ENCODE assay signal across 8 mouse cellular contexts in genomic region chr11:69192840-69193239, GRCm38 (mm10). TPM values are rescaled to one million over a fixed set of nuclear protein-coding genes. Genes with fewer than 3 reads are reported as not detected.
DNase-seq lines count a peak whose midpoint lies in the region; ATAC-seq lines count a peak whose summit lies in the region.
"Had no signal": no experiment of that assay in that cellular context is flagged by ENCODE, and none has a peak within 500 bp of the region (broad histone marks: within the 10 kb centered on the region; RNA-seq: fewer than 3 reads in every experiment).

No protein-coding gene starts in this region.

- no peak overlapping the region for H3K4me3 ChIP-seq in embryonic facial prominence, embryonic 10.5 days
- H3K4me3 ChIP-seq in limb, embryonic 11.5 days (ENCODE audit: low read depth, low read length): no peak overlapping the region
- H3K4me3 ChIP-seq: megakaryocyte, embryonic 14.5 days had no signal

- DNase-seq in layer of hippocampus, postnatal 14 days (ENCODE audit: low spot score in 2 of 2): peak; percentile 43 to 51
- no peak for DNase-seq in layer of hippocampus, adult 8-10 months (ENCODE audit: low spot score in 2 of 2)
- DNase-seq in ES-CJ7 (ENCODE audit: low read depth, low spot score): peak; percentile 40
- DNase-seq in adrenal gland, postnatal 10 days: peak; percentile 53
- peak; percentile 38 for DNase-seq in embryonic facial prominence, embryonic 10.5 days (ENCODE audit: low spot score)
- peak; percentile 51 for DNase-seq in limb, embryonic 11.5 days (ENCODE audit: low spot score)

- H3K9ac ChIP-seq in limb, embryonic 11.5 days (ENCODE audit: low read length): no peak overlapping the region

- 1% methylated on average over 1 of the region's 1 CpGs for WGBS in embryonic facial prominence, embryonic 10.5 days
- WGBS in limb, embryonic 11.5 days: 2% methylated on average over 1 of the region's 1 CpGs

- H3K36me3 ChIP-seq in embryonic facial prominence, embryonic 10.5 days (replicated peaks): no peaks in the 10 kb centered on the region
- H3K36me3 ChIP-seq in limb, embryonic 11.5 days (ENCODE audit: control insufficient read depth, insufficient read depth, low read length): no peaks in the 10 kb centered on the region

- ATAC-seq in limb, embryonic 11.5 days (ENCODE audit: insufficient number of reproducible peaks, low FRiP score, low TSS enrichment, low read depth): no peak
- no peak for ATAC-seq in megakaryocyte, adult 5-6 weeks (ENCODE audit: poor library complexity, severe bottlenecking)

- H3K9me3 ChIP-seq in embryonic facial prominence, embryonic 10.5 days: no peaks in the 10 kb centered on the region
- no peaks in the 10 kb centered on the region for H3K9me3 ChIP-seq in limb, embryonic 11.5 days (ENCODE audit: control insufficient read depth, low read length)

- peaks cover 11% of the 10 kb centered on the region for H3K4me1 ChIP-seq in embryonic facial prominence, embryonic 10.5 days
- H3K4me1 ChIP-seq in limb, embryonic 11.5 days (ENCODE audit: control insufficient read depth, insufficient read depth, low read length): no peaks in the 10 kb centered on the region

- no peak overlapping the region for H3K27ac ChIP-seq in embryonic facial prominence, embryonic 10.5 days (replicated peaks)
- H3K27ac ChIP-seq in limb, embryonic 11.5 days (replicated peaks; ENCODE audit: low read depth, low read length): no peak overlapping the region

- peaks cover 28% of the 10 kb centered on the region for H3K27me3 ChIP-seq in embryonic facial prominence, embryonic 10.5 days (replicated peaks; ENCODE audit: low read depth, poor library complexity, severe bottlenecking)
- peaks cover 17% of the 10 kb centered on the region for H3K27me3 ChIP-seq in limb, embryonic 11.5 days (ENCODE audit: control insufficient read depth, insufficient read depth, low read length)

- H3K4me2 ChIP-seq in limb, embryonic 11.5 days (ENCODE audit: low read depth, severe bottlenecking): no peak overlapping the region

RNA-seq across cellular contexts. Expression of gene Alox8, which starts 4.8 kb away (rescaled TPM):
- 1 to 10 TPM; 5.5 to 8.4 TPM for total RNA-seq in layer of hippocampus, postnatal 14 days (2021)
- 10 to 100 TPM in 1 of 4 experiments, 1 to 10 TPM in 3; 8.4 to 10.1 (median 9.3) TPM for total RNA-seq in layer of hippocampus, adult 8-10 months (2022)
- total RNA-seq in adrenal gland, postnatal 10 days (2021): not detected
- polyA plus RNA-seq in embryonic facial prominence, embryonic 10.5 days (2016; fragmentation: Nextera tagmentation; extraction: Ambion mirVana): 0.09 and 0.13 TPM in 2 replicates
- 0.07 TPM in 1 of 2 replicates, not detected in the other for polyA plus RNA-seq in limb, embryonic 11.5 days (2014; fragmentation: Nextera tagmentation; extraction: Ambion mirVana)
- 1.3 and 1.5 TPM in 2 replicates for total RNA-seq in megakaryocyte, adult 5-6 weeks (2015)
- 1.8 and 2.0 TPM in 2 replicates for total RNA-seq in megakaryocyte, adult 5-6 weeks (2017)

RNA-seq across cellular contexts. Expression of gene Alox12b, which starts 36.1 kb away (rescaled TPM):
- total RNA-seq in layer of hippocampus, postnatal 14 days (2021): under 1 TPM; 0.65 to 0.95 TPM
- total RNA-seq in layer of hippocampus, adult 8-10 months (2022): 10 to 100 TPM in 2 of 4 experiments, 1 to 10 TPM in 2; 5.9 to 14.5 (median 10.5) TPM
- not detected for total RNA-seq in adrenal gland, postnatal 10 days (2021)
- polyA plus RNA-seq in embryonic facial prominence, embryonic 10.5 days (2016; fragmentation: Nextera tagmentation; extraction: Ambion mirVana): 0.27 TPM in 1 of 2 replicates, not detected in the other
- 0.05 TPM in 1 of 2 replicates, not detected in the other for polyA plus RNA-seq in limb, embryonic 11.5 days (2014; fragmentation: Nextera tagmentation; extraction: Ambion mirVana)
- not detected in 2 replicates for total RNA-seq in megakaryocyte, adult 5-6 weeks (2015)
- total RNA-seq in megakaryocyte, adult 5-6 weeks (2017): not detected in 2 replicates

RNA-seq across cellular contexts. Expression of gene Gucy2e, which starts 44.0 kb away (rescaled TPM):
- total RNA-seq in layer of hippocampus, postnatal 14 days (2021): 1 to 10 TPM; 1.0 to 1.1 TPM
- 1 to 10 TPM; 1.6 to 2.0 (median 1.8) TPM for total RNA-seq in layer of hippocampus, adult 8-10 months (2022)
- not detected for total RNA-seq in adrenal gland, postnatal 10 days (2021)
- polyA plus RNA-seq in embryonic facial prominence, embryonic 10.5 days (2016; fragmentation: Nextera tagmentation; extraction: Ambion mirVana): not detected in 2 replicates
- polyA plus RNA-seq in limb, embryonic 11.5 days (2014; fragmentation: Nextera tagmentation; extraction: Ambion mirVana): not detected in 2 replicates
- 0.16 TPM in 1 of 2 replicates, not detected in the other for total RNA-seq in megakaryocyte, adult 5-6 weeks (2015)
- total RNA-seq in megakaryocyte, adult 5-6 weeks (2017): 0.07 and 0.33 TPM in 2 replicates

Comparison
In these comparisons a context has a peak if more than half of its experiments do, and no peak if none do; other contexts are left out.
1. DNase-seq: peak in layer of hippocampus, postnatal 14 days (2 of 2), ES-CJ7 (single experiment), adrenal gland, postnatal 10 days (single experiment), embryonic facial prominence, embryonic 10.5 days (single experiment) and limb, embryonic 11.5 days (single experiment); none in layer of hippocampus, adult 8-10 months (0 of 2).